In genomic region chr6:83268144-83269010, GRCm38 (mm10) we compare ENCODE assay signal across 8 mouse cellular contexts. TPM values are rescaled to one million over a fixed set of nuclear protein-coding genes. Genes with fewer than 3 reads are reported as not detected.
DNase-seq lines count a peak whose midpoint lies in the region; ATAC-seq and TF ChIP-seq lines count a peak whose summit lies in the region.

No protein-coding gene starts in this region.

- no peaks in the 10 kb centered on the region for H3K9me3 ChIP-seq in hindbrain, postnatal 0 days (ENCODE audit: low read length)

- no peaks in the 10 kb centered on the region for H3K27me3 ChIP-seq in hindbrain, postnatal 0 days (ENCODE audit: insufficient read depth, low read length)

- peak; percentile 85 for TF ChIP-seq CTCF in hindbrain, postnatal 0 days (IDR thresholded peaks at IDR 0.05; ENCODE audit: low read depth)
- TF ChIP-seq CTCF in left cerebral cortex, adult 2 months (IDR thresholded peaks at IDR 0.05) = peak; percentile 59

- H3K9ac ChIP-seq in hindbrain, postnatal 0 days (replicated peaks; ENCODE audit: low read length) = peak overlapping the region; percentile 33; the same call in 1 of the 2 replicates

- no peaks in the 10 kb centered on the region for H3K36me3 ChIP-seq in hindbrain, postnatal 0 days (ENCODE audit: insufficient read depth, low read length)
- no peaks in the 10 kb centered on the region for H3K36me3 ChIP-seq in macrophage (ENCODE audit: inconsistent target)

- ATAC-seq in common myeloid progenitor, adult 5-6 weeks (replicated peaks; ENCODE audit: low read depth, poor library complexity, severe bottlenecking) = peak; percentile 92
- peak; percentile 97 for ATAC-seq in hindbrain, postnatal 0 days

- DNase-seq in ZHBTc4 (ENCODE audit: low read depth, low spot score) = peak; percentile 73
- peak; percentile 80 to 86 for DNase-seq in gastrocnemius, adult 8-10 months (ENCODE audit: low spot score in 2 of 2)
- peak; percentile 96 for DNase-seq in hindbrain, postnatal 0 days (ENCODE audit: low spot score)
- DNase-seq in left cerebral cortex, adult 2 months (ENCODE audit: extremely low spot score in 1 of 2, low spot score in 2 of 2) = peak; percentile 81 to 84
- DNase-seq in retina, postnatal 7 days (ENCODE audit: low read depth, low spot score) = peak; percentile 81
- peak; percentile 81 to 85 for DNase-seq in urinary bladder, adult 18-20 months (ENCODE audit: low spot score in 2 of 2)

- 1% methylated on average over 27 of the region's 28 CpGs for WGBS in hindbrain, postnatal 0 days
- WGBS in macrophage (ENCODE audit: missing documents) = 5% methylated on average over 28 of the region's 28 CpGs

- H3K4me2 ChIP-seq in hindbrain, postnatal 0 days (ENCODE audit: low read depth, low read length) = peak overlapping the region; percentile 50

- 0 out of 2 replicates have a peak, but pooled peaks cover 4% of the 10 kb centered on the region for H3K4me1 ChIP-seq in hindbrain, postnatal 0 days (ENCODE audit: insufficient read depth, low read length)

- intact Hi-C loops in left cerebral cortex, adult 2 months (cut with DNase I) = loop anchor here (5.0 kb wide), 1 partner anchor 101 kb away; the partner anchor contains the start of gene Dctn1

- peak overlapping the region; percentile 36 for H3K4me3 ChIP-seq in hindbrain, postnatal 0 days (ENCODE audit: low read length)
- H3K4me3 ChIP-seq in left cerebral cortex, adult 2 months = peak overlapping the region; percentile 44
- peak overlapping the region; percentile 26 for H3K4me3 ChIP-seq in macrophage (ENCODE audit: inconsistent target)

- peak overlapping the region; percentile 82 for H3K27ac ChIP-seq in hindbrain, postnatal 0 days
- H3K27ac ChIP-seq in left cerebral cortex, adult 2 months = peak overlapping the region; percentile 80
- H3K27ac ChIP-seq in macrophage = no peak overlapping the region

- no peaks in the 10 kb centered on the region for H3K79me2 ChIP-seq in macrophage (ENCODE audit: inconsistent target)

RNA-seq across cellular contexts. Expression of gene Slc4a5, which starts 48.7 kb away (rescaled TPM):
- total RNA-seq in common myeloid progenitor, adult 5-6 weeks (2017) = 0.10 TPM in 1 of 2 replicates, not detected in the other
- total RNA-seq in gastrocnemius, adult 8-10 months (2022) = not detected
- total RNA-seq in hindbrain, postnatal 0 days (2014; rRNA removed) = 5.2 and 6.0 TPM in 2 replicates
- 2.5 and 2.8 TPM in 2 replicates for polyA plus RNA-seq in hindbrain, postnatal 0 days (2015; fragmentation: Nextera tagmentation; extraction: Ambion mirVana)
- 1 to 10 TPM in 1 of 2 experiments, under 1 TPM in 1; 0.84 to 1.3 TPM for total RNA-seq in left cerebral cortex, adult 2 months (2021)
- under 1 TPM in 1 of 26 experiments, not detected in 25; 0.88 TPM for total RNA-seq in macrophage (2018; cell fraction: chromatin; rRNA removed)
- not detected for total RNA-seq in macrophage (2018; cell fraction: cytosol; rRNA removed)
- not detected for total RNA-seq in macrophage (2018; cell fraction: nucleus; rRNA removed)
- polyA plus RNA-seq in macrophage (2018) = not detected in 3 replicates

RNA-seq across cellular contexts. Expression of gene Mthfd2, which starts 57.3 kb away (rescaled TPM):
- total RNA-seq in common myeloid progenitor, adult 5-6 weeks (2017) = 24.1 and 27.0 TPM in 2 replicates
- total RNA-seq in gastrocnemius, adult 8-10 months (2022) = 1 to 10 TPM; 2.9 to 4.7 (median 3.2) TPM
- total RNA-seq in hindbrain, postnatal 0 days (2014; rRNA removed) = 21.1 and 24.1 TPM in 2 replicates
- polyA plus RNA-seq in hindbrain, postnatal 0 days (2015; fragmentation: Nextera tagmentation; extraction: Ambion mirVana) = 24.2 and 26.7 TPM in 2 replicates
- total RNA-seq in left cerebral cortex, adult 2 months (2021) = 1 to 10 TPM; 5.7 to 8.1 TPM
- 100 to 1,000 TPM in 1 of 26 experiments, 10 to 100 TPM in 15, 1 to 10 TPM in 10; 2.4 to 100 (median 21.9) TPM for total RNA-seq in macrophage (2018; cell fraction: chromatin; rRNA removed)
- total RNA-seq in macrophage (2018; cell fraction: cytosol; rRNA removed) = 100 to 1,000 TPM in 1 of 26 experiments, 10 to 100 TPM in 12, 1 to 10 TPM in 13; 6.3 to 102 (median 34.1) TPM
- total RNA-seq in macrophage (2018; cell fraction: nucleus; rRNA removed) = 10 to 100 TPM in 16 of 26 experiments, 1 to 10 TPM in 10; 2.6 to 88.2 (median 27.9) TPM
- 5.4 to 17.7 TPM (median 8.3 TPM) in 3 replicates for polyA plus RNA-seq in macrophage (2018)

RNA-seq across cellular contexts. Expression of gene Mob1a, which starts 57.4 kb away (rescaled TPM):
- total RNA-seq in common myeloid progenitor, adult 5-6 weeks (2017) = 112 and 127 TPM in 2 replicates
- 10 to 100 TPM in 1 of 4 experiments, 1 to 10 TPM in 3; 7.8 to 10.0 (median 8.7) TPM for total RNA-seq in gastrocnemius, adult 8-10 months (2022)
- 31.7 and 32.8 TPM in 2 replicates for total RNA-seq in hindbrain, postnatal 0 days (2014; rRNA removed)
- polyA plus RNA-seq in hindbrain, postnatal 0 days (2015; fragmentation: Nextera tagmentation; extraction: Ambion mirVana) = 11.3 and 11.6 TPM in 2 replicates
- 10 to 100 TPM; 18.9 to 22.0 TPM for total RNA-seq in left cerebral cortex, adult 2 months (2021)
- total RNA-seq in macrophage (2018; cell fraction: chromatin; rRNA removed) = 10 to 100 TPM; 24.9 to 83.3 (median 52.9) TPM
- 100 to 1,000 TPM; 144 to 242 (median 184) TPM for total RNA-seq in macrophage (2018; cell fraction: cytosol; rRNA removed)
- 100 to 1,000 TPM in 13 of 26 experiments, 10 to 100 TPM in 13; 58.7 to 170 (median 105) TPM for total RNA-seq in macrophage (2018; cell fraction: nucleus; rRNA removed)
- 82.5 to 141 TPM (median 132 TPM) in 3 replicates for polyA plus RNA-seq in macrophage (2018)
